Mouse (Mus musculus) hindbrain, embryonic 15.5 days (tissue): Measurements from ENCODE around the gene Chuk. TPM values are rescaled to one million over a fixed set of nuclear protein-coding genes. Genes with fewer than 3 reads are reported as not detected.
"Not testable (repeated sequence)": the region's sequence is repeated elsewhere in the genome, so short reads cannot be mapped to it uniquely, and the experiment has no call there.

Experiments used
- ATAC-seq: fragments of 200-750 bp; cut with Nextera tagmentation; 2 replicates; pipeline ENCODE4 v1.8.0; 2017; ENCODE audit warnings: low read depth, moderate number of reproducible peaks, moderate TSS enrichment; ENCODE audit not compliant: low FRiP score
- H3K27ac ChIP-seq: fragments of 300-500 bp; sonication (generic); replicated peaks from 2 replicates; pipeline ENCODE4 v1.5.1; 2015; ENCODE audit warnings: mild to moderate bottlenecking, inconsistent platforms
- H3K27me3 ChIP-seq: fragments of 300-500 bp; sonication (generic); 2 replicates; pipeline ENCODE4 v1.6.1; 2015; ENCODE audit warnings: control low read depth, inconsistent platforms
- H3K36me3 ChIP-seq: fragments of 300-500 bp; sonication (generic); 2 replicates; pipeline ENCODE4 v1.6.1; 2015; ENCODE audit warnings: control low read depth, inconsistent platforms
- H3K4me1 ChIP-seq: fragments of 300-500 bp; sonication (generic); replicated peaks from 2 replicates; pipeline ENCODE4 v1.6.1; 2015; ENCODE audit warnings: control low read depth, inconsistent platforms
- H3K4me2 ChIP-seq: fragments of 300-500 bp; sonication (generic); 2 replicates; pipeline ENCODE4 v1.6.1; 2015; ENCODE audit warnings: moderate library complexity, mild to moderate bottlenecking, inconsistent platforms
- H3K4me3 ChIP-seq: fragments of 300-500 bp; sonication (generic); 2 replicates; pipeline ENCODE4 v1.5.1; 2015; ENCODE audit warnings: mild to moderate bottlenecking, inconsistent platforms
- H3K9ac ChIP-seq: fragments of 300-500 bp; sonication (generic); 2 replicates; pipeline ENCODE4 v1.6.1; 2015; ENCODE audit warnings: inconsistent platforms
- H3K9me3 ChIP-seq: fragments of 300-500 bp; sonication (generic); 2 replicates; pipeline ENCODE4 v1.6.1; 2016; ENCODE audit warnings: control low read depth, inconsistent platforms
- WGBS: fragments of 180-500 bp; shearing (Covaris S2); methylation state at CpG from one replicate; pipeline ENCODE4 v1.1.7; 2015; 5-methylcytosine and 5-hydroxymethylcytosine counted together
- polyA plus RNA-seq: library from polyadenylated mRNA; unstranded; fragments of >200 nt; fragmentation: Nextera tagmentation; extraction: Ambion mirVana; gene quantifications from 2 replicates; pipeline ENCODE4 v1.2.1, GENCODE M21; 2015

Gene Chuk
- polyA plus RNA-seq, 1 experiment from 2014 or later: 58.4 TPM

DNA sequence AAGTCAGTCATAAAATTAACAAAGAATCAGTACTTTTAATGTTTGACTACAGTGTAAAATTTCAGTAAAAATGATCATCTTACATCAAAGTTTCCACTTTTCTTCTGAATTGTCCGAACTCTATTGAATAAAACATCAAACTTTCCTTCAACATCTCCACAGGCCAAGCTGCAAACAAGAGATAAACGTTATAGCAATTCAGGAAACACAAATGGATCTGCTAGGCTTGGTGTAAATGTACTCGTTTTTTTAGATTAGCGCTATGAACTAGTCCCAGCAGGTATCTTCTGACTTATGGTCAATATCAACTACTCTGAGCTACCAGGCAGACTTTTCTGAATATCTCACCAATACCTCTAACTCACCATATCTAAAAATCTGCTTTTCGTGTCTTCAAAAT is 25.6 kb upstream of the Chuk start:
- WGBS: 93% methylated on average over 5 of the region's 5 CpGs
- no peak overlapping the region for H3K27ac ChIP-seq

DNA sequence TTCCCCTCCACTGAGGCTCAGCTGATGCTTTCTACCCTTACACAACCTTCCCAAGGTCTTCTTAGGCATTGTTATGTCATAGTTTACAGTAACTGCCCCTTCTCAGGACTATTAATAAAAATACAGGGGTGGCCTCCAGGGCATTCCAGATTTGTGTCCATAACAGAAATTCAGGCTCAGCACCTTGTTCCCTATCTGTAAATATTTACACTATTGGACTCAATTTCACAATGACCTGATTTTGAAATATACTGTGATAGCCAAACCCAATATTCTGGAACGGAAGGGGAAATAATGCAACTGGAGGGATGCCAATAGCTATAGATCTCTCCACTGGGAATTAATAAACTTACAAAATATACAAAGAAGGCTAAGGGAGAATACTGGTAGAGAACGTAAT is 21.3 kb upstream of the Chuk start:
- Histone ChIP-seq H3K36me3 (peaks cover 66% of the 10 kb centered on the region), H3K27ac (no peak overlapping the region), H3K4me3 (no peak overlapping the region), H3K27me3 (no peaks in the 10 kb centered on the region), H3K4me1 (no peaks in the 10 kb centered on the region), H3K9me3 (no peaks in the 10 kb centered on the region), H3K4me2 (no peak overlapping the region), H3K9ac (no peak overlapping the region)
- no peak for ATAC-seq
- WGBS: 90% methylated on average over 2 of the region's 2 CpGs

More for the DNA sequence above, 25.6 kb upstream of the Chuk start:
- H3K4me1 ChIP-seq: peaks cover 15% of the 10 kb centered on the region
- no peak overlapping the region for H3K9ac ChIP-seq
- ATAC-seq: no peak
- H3K4me2 ChIP-seq: no peak overlapping the region
- no peak overlapping the region for H3K4me3 ChIP-seq
- no peaks in the 10 kb centered on the region for H3K27me3 ChIP-seq
- H3K36me3 ChIP-seq: peaks cover 27% of the 10 kb centered on the region
- H3K9me3 ChIP-seq: no peaks in the 10 kb centered on the region

DNA sequence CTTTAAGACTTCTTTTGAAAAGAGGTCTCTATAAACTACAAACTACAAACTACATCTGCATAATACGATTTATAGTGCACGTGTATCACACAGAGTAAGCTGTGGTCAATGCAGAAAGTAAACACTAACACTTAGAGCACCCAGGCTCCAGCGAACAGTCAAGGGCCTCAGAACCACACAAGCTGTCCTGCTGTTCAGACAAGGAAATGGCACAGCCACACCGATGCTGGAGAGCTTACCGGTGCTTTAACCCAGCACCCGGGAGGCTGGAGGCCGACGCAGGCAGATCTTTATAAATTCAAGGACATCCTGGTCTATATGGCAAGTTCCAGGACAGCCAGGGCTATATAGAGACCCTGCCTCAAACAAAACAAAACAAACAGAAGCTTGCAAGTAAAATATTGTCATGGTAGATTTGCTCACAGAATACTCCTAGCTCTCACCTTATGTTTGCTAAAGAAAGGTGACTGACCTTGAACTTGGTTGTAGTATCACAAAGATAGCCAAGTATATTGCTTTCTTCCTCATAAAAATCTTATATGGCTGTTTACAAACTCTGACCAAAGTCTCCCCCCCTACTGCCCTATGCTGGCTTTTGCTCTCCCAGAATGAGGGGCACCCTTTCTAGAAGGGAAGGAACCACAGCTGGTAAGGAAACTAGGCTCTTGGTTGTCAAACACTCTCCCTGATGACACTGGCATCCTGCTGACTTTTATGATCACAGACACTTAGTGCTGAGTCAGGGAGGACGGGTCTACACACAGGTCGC is 20.6 kb upstream of the Chuk start:
- ATAC-seq: no peak
- Histone ChIP-seq H3K4me3 (no peak overlapping the region), H3K27ac (no peak overlapping the region), H3K4me1 (no peaks in the 10 kb centered on the region), H3K27me3 (no peaks in the 10 kb centered on the region), H3K9ac (no peak overlapping the region), H3K9me3 (no peaks in the 10 kb centered on the region), H3K4me2 (no peak overlapping the region), H3K36me3 (peaks cover 72% of the 10 kb centered on the region)
- 95% methylated on average over 10 of the region's 10 CpGs for WGBS

DNA sequence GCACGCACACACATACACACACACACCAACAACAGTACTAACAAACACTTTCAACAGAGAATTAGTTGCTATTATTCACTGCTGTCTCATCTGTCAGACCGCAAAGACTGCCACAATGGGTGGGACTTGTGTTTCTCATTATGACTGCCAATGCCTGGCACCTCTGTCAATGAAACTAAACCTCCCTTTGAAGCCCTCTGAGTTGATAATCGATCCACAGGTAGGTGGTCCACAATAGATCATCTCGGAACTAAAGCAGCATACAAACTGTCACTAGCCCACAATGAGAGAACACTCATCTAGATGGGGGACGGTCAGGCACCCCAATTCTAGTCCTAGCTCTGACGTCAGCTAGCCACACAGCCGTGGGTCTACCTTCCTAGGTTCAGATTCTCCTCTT is 13.9 kb upstream of the Chuk start:
- ATAC-seq: no peak
- WGBS: 94% methylated on average over 7 of the region's 7 CpGs
- no peaks in the 10 kb centered on the region for H3K9me3 ChIP-seq
- no peak overlapping the region for H3K9ac ChIP-seq
- no peaks in the 10 kb centered on the region for H3K4me1 ChIP-seq
- H3K4me2 ChIP-seq: no peak overlapping the region
- H3K27me3 ChIP-seq: no peaks in the 10 kb centered on the region
- no peak overlapping the region for H3K4me3 ChIP-seq
- H3K27ac ChIP-seq: no peak overlapping the region
- peaks cover 76% of the 10 kb centered on the region for H3K36me3 ChIP-seq

DNA sequence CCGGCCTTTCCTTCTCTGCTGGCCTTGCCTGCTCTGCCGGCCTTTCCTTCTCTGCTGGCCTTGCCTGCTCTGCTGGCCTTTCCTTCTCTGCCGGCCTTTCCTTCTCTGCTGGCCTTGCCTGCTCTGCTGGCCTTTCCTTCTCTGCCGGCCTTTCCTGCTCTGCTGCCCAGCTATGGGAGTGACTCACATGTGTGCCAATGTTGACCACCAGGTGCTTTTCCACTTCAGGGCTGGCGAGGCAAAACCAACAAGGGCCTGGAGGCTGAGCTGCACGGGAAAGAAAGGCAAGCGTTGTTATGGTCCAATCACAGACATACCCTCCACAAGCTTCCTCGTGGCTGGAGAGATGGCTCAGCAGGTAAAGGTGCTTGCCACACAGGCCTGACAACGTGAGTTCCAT is 13.4 kb upstream of the Chuk start:
- not testable (repeated sequence) for H3K9me3 ChIP-seq, H3K27ac ChIP-seq, H3K27me3 ChIP-seq, H3K4me1 ChIP-seq, H3K4me2 ChIP-seq, ATAC-seq, H3K9ac ChIP-seq, H3K4me3 ChIP-seq
- H3K36me3 ChIP-seq: peaks cover 77% of the 10 kb centered on the region
- 98% methylated on average over 9 of the region's 9 CpGs for WGBS

DNA sequence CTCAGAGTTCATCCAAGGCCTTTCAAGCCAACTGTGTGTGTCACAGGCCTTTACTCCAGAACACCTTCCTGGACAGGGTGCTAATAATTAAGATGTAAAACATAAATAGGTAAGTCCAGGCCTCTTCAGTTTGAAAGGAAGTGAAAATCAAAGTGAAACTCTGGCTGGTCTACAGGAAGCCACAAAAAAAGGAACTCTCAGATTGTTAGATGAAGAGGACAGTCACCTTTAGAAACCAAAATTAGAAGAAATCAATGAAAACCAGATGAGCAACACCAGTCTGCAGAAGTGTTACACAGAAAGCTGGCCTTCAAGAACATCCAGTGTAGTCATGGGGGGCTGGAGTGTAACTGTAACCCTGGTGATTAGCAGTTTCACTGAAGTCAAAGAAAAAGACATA is 10.5 kb upstream of the Chuk start:
- H3K36me3 ChIP-seq: peaks cover 71% of the 10 kb centered on the region
- ATAC-seq: no peak
- H3K4me2 ChIP-seq: no peak overlapping the region
- H3K27me3 ChIP-seq: no peaks in the 10 kb centered on the region
- no peak overlapping the region for H3K4me3 ChIP-seq
- no peak overlapping the region for H3K9ac ChIP-seq
- no peak overlapping the region for H3K27ac ChIP-seq
- H3K9me3 ChIP-seq: no peaks in the 10 kb centered on the region
- no peaks in the 10 kb centered on the region for H3K4me1 ChIP-seq

DNA sequence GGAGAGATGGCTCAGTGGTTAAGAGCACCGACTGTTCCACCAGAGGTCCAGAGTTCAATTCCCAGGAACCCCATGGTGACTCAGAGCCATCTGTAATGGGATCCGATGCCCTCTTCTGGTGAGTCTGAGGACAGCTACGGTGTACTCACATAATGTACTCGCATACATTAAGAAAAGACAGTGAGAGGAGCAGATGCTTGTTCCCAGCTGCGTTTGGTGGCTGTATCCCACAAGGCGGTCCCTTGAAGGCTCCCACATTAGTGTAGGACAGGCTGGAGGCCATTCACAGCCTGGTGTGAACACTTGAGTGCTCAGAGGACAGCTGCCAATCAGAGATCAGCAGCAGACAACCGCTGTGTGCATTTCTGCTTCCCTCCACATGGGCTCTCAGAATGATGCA is 4.4 kb upstream of the Chuk start:
- 50% methylated on average over 7 of the region's 7 CpGs for WGBS
- H3K36me3 ChIP-seq: peaks cover 46% of the 10 kb centered on the region
- H3K9ac ChIP-seq: no peak overlapping the region
- no peak overlapping the region for H3K27ac ChIP-seq
- no peak overlapping the region for H3K4me2 ChIP-seq
- peaks cover 9% of the 10 kb centered on the region for H3K4me1 ChIP-seq
- no peak for ATAC-seq
- no peak overlapping the region for H3K4me3 ChIP-seq
- no peaks in the 10 kb centered on the region for H3K9me3 ChIP-seq
- no peaks in the 10 kb centered on the region for H3K27me3 ChIP-seq

DNA sequence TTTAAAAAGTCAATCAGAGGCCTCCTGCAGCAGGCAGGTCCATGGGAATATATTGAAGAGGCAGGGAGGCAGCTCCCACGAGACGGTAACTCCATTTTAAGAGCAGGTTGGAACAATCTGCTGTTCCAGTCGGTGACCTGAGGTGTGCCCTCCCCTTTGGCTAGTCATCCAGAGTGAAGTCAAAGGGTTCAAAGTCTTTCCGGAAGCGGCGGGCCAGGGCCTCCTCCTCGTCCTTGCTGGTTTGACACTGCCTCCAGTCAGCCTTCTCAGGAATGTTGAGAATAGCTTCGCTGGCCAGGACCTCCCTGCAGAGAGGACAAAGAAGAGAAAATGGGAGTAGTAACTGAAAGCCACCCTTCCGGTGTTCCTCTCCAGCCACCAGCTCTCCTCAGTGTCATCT is 3.1 kb upstream of the Chuk start:
- Histone ChIP-seq H3K27ac (no peak overlapping the region), H3K9ac (no peak overlapping the region), H3K4me2 (no peak overlapping the region), H3K4me3 (no peak overlapping the region), H3K27me3 (no peaks in the 10 kb centered on the region), H3K9me3 (no peaks in the 10 kb centered on the region), H3K4me1 (peaks cover 22% of the 10 kb centered on the region), H3K36me3 (peaks cover 39% of the 10 kb centered on the region)
- no peak for ATAC-seq
- 94% methylated on average over 9 of the region's 9 CpGs for WGBS

DNA sequence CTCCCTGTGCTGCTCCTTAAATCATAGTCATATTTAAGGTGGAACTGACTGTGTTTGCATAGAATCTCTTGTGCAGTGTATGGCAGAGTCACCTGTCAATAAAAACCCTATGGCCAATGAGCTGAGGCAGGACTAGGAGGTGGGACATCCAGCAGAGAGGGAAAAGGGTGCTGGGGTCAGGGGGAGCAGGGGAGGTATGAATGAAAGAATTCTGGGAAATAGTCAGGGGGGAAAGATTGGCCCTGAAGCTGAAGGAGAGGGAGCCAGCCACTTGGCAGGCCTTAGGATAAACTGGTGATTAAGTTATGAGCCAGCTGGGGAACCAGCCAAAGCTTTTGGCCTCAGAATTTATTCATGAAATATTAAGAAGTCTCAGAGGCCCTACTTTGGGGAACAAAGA is 1.7 kb upstream of the Chuk start:
- Histone ChIP-seq H3K36me3 (peaks cover 27% of the 10 kb centered on the region), H3K27ac (no peak overlapping the region), H3K4me2 (no peak overlapping the region), H3K4me1 (peaks cover 30% of the 10 kb centered on the region), H3K27me3 (no peaks in the 10 kb centered on the region), H3K9me3 (no peaks in the 10 kb centered on the region), H3K9ac (no peak overlapping the region), H3K4me3 (no peak overlapping the region)
- no peak for ATAC-seq

DNA sequence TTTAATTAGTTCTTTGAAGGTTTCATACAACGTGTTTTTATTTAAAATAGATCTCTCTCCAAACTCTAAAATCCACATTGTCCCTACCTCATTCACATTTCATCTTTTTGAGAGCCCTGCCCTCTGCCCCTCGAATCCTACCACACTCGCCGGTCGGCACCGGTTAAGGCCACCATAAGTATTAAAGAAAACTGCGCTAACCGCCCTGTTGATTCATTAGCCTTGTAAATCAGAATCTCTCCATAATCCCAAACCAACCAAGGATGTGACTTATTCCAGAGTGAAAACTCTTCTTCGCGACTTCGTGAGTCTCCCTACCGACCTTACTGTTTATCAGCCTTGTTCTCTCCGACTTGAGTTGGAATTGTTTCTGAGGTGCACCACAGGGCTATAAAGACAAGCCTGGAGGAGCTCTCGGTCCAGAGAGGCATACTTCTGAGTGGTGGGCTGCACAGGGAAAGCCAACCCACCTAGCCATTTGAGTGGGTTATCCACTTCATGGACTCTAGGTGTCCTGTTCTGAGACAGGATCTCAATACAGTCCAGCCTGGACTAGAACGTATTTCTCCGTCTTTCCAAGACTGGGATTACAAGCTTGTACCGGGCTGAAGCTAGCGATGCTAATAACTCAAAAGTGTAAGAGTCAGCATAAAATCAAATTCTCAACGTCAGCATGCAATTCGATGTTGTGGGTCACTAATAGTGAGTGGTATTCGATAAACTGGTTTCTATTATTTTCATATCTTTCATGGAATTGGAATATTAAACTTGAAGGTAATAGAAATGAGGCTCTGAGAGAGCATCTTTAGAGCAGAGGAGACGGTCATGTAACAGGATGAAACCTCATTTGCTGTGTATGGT is 611 bp upstream of the Chuk start:
- no peaks in the 10 kb centered on the region for H3K27me3 ChIP-seq
- peak overlapping the region; percentile 83 for H3K4me2 ChIP-seq
- peaks cover 16% of the 10 kb centered on the region for H3K36me3 ChIP-seq
- ATAC-seq: peak; percentile 57; the same call in 1 of the 2 replicates
- H3K4me1 ChIP-seq: peaks cover 30% of the 10 kb centered on the region
- H3K9me3 ChIP-seq: no peaks in the 10 kb centered on the region
- H3K4me3 ChIP-seq: peak overlapping the region; percentile 99
- H3K27ac ChIP-seq: peak overlapping the region; percentile 81
- peak overlapping the region; percentile 97 for H3K9ac ChIP-seq
- WGBS: 27% methylated on average over 22 of the region's 22 CpGs

DNA sequence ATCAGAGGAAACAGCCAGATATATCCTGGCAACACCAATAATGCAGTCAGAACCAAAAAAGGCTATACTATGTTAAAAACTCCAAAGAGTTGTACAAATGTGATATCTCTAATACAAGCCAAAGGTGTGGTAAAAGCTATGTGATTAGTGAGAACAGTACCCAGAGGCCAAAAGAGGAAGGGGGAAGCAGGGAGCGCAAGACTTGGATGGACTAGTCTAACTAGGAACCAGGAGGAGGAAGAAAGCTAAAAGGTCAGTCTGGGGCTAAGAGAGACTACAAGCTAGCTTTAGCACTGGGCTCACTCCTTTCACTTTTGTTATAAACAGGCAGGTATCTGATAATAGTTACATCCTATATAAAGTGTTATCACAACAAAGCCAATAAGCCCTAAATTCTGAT is 2.9 kb downstream of the Chuk start:
- Histone ChIP-seq H3K27ac (no peak overlapping the region), H3K27me3 (no peaks in the 10 kb centered on the region), H3K4me1 (peaks cover 30% of the 10 kb centered on the region), H3K4me2 (no peak overlapping the region), H3K9me3 (no peaks in the 10 kb centered on the region), H3K4me3 (no peak overlapping the region), H3K9ac (no peak overlapping the region), H3K36me3 (peaks cover 6% of the 10 kb centered on the region; the same call in 1 of the 2 replicates)
- 95% methylated on average over 1 of the region's 1 CpGs for WGBS
- ATAC-seq: no peak

DNA sequence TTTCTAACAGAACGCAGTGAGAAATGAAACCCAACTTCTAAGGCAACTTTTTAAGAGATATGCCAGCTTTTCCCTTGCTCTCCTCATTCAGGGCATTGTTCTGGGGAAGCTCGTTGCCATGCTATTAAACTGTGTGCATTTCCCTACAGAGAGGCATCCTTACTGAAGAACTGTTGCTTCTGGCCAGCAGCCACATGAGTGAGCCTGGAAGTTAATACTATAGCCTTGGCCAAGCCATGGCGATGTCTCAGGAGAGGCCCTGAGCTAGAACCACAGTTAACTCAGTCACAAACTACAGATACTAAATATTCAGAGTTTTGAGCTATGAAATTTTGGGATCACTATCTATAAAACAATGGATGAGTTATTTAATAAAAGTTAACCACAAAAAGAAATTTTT is 4.3 kb downstream of the Chuk start:
- H3K27me3 ChIP-seq: no peaks in the 10 kb centered on the region
- H3K4me3 ChIP-seq: no peak overlapping the region
- H3K4me1 ChIP-seq: peaks cover 26% of the 10 kb centered on the region
- H3K9me3 ChIP-seq: no peaks in the 10 kb centered on the region
- 83% methylated on average over 3 of the region's 3 CpGs for whole genome bisulfite sequencing
- no peak overlapping the region for H3K4me2 ChIP-seq
- no peak overlapping the region for H3K27ac ChIP-seq
- no peak overlapping the region for H3K9ac ChIP-seq
- ATAC-seq: no peak
- H3K36me3 ChIP-seq: peaks cover 8% of the 10 kb centered on the region
